Mouse (Mus musculus) neural tube, embryonic 15.5 days (tissue): ENCODE data around the gene Efcab12. TPM values are rescaled to one million over a fixed set of nuclear protein-coding genes. Genes with fewer than 3 reads are reported as not detected.

ENCODE experiments used
- microRNA-seq: library from miRNA; unstranded; fragments of <30 nt; microRNA quantifications from one replicate; pipeline ENCODE4, GENCODE M21; 2017
- polyA plus RNA-seq: library from polyadenylated mRNA; unstranded; fragments of >200 nt; fragmentation: Nextera tagmentation; extraction: Ambion mirVana; gene quantifications from 2 replicates; pipeline ENCODE4 v1.2.1, GENCODE M21; 2015

Efcab12 gene
- polyA plus RNA-seq, 1 experiment from 2014 or later, result 3.0 TPM

Small RNAs within 50 kb of the gene (microRNA-seq; reads per million reads assigned to microRNA genes)
- gene Mir7660, result not detected

Other genes starting within 250 kb of the Efcab12 start
- gene Mkrn2os, start 245.8 kb downstream of the Efcab12 start, polyA plus RNA-seq, result 0.37 and 2.4 TPM in 2 replicates
- gene Mkrn2, start 236.5 kb downstream of the Efcab12 start, polyA plus RNA-seq, result 34.4 and 37.7 TPM in 2 replicates
- gene Raf1, start 161.8 kb downstream of the Efcab12 start, polyA plus RNA-seq, result 116 and 125 TPM in 2 replicates
- 1.6 and 1.8 TPM in 2 replicates for gene Tmem40, start 76.0 kb downstream of the Efcab12 start, polyA plus RNA-seq
- 9.8 and 12.2 TPM in 2 replicates for gene Cand2, start 63.9 kb downstream of the Efcab12 start, polyA plus RNA-seq
- 1,019 and 1,216 TPM in 2 replicates for gene Rpl32, start 29.7 kb downstream of the Efcab12 start, polyA plus RNA-seq
- gene Mbd4, start 15.0 kb upstream of the Efcab12 start, polyA plus RNA-seq, result 10.4 and 14.5 TPM in 2 replicates
- gene Ift122, start 15.1 kb upstream of the Efcab12 start, polyA plus RNA-seq, result 28.2 and 30.1 TPM in 2 replicates
- gene Rho, start 93.3 kb upstream of the Efcab12 start, polyA plus RNA-seq, result 2.0 and 2.1 TPM in 2 replicates
- not detected in 2 replicates for gene H1foo, start 106.5 kb upstream of the Efcab12 start, polyA plus RNA-seq
- gene Plxnd1, start 156.6 kb upstream of the Efcab12 start, polyA plus RNA-seq, result 8.8 and 9.8 TPM in 2 replicates